Mouse (Mus musculus) hindlimb bud, embryonic 11.5 days (tissue): ENCODE measurements around the gene Lif.

Source experiments
- DNase-seq: peaks from one replicate; pipeline ENCODE4 v3.0.0-alpha.2; 2012; ENCODE audit warnings: low read depth, low spot score; ENCODE audit errors: extremely low spot score

The Lif gene

GRCm38 (mm10) chr11:4256846-4257607, at the start of gene Lif:
TSS of gene Lif (plus strand) at chr11:4257557.
- no peak for DNase-seq

- no peak for DNase-seq
Measured at GRCm38 (mm10) chr11:4207655-4208054, 49.7 kb upstream of the Lif start.

GRCm38 (mm10) chr11:4209556-4209955, 47.8 kb upstream of the Lif start:
- DNase-seq = no peak

GRCm38 (mm10) chr11:4210786-4211185, 46.6 kb upstream of the Lif start:
- no peak for DNase-seq

GRCm38 (mm10) chr11:4213107-4213506, 44.2 kb upstream of the Lif start:
- no peak for DNase-seq

GRCm38 (mm10) chr11:4214572-4214971, 42.8 kb upstream of the Lif start:
- no peak for DNase-seq

- DNase-seq = no peak
Measured at GRCm38 (mm10) chr11:4215061-4215460, 42.3 kb upstream of the Lif start.

- no peak for DNase-seq
Measured at GRCm38 (mm10) chr11:4216248-4217000, 40.9 kb upstream of the Lif start.

- DNase-seq = no peak
Measured at GRCm38 (mm10) chr11:4217914-4218629, 39.3 kb upstream of the Lif start, which contains the start of gene Castor1. TSS of gene Castor1 (plus strand) at chr11:4218225.

- no peak for DNase-seq
Measured at GRCm38 (mm10) chr11:4218637-4219036, 38.7 kb upstream of the Lif start.

GRCm38 (mm10) chr11:4219317-4219751, 38.0 kb upstream of the Lif start:
- no peak for DNase-seq

GRCm38 (mm10) chr11:4219908-4220307, 37.4 kb upstream of the Lif start:
- DNase-seq = no peak

GRCm38 (mm10) chr11:4220443-4221400, 36.6 kb upstream of the Lif start:
- DNase-seq = no peak

- no peak for DNase-seq
Measured at GRCm38 (mm10) chr11:4222046-4222950, 35.1 kb upstream of the Lif start.

- DNase-seq = no peak
Measured at GRCm38 (mm10) chr11:4223393-4224188, 33.8 kb upstream of the Lif start.

- DNase-seq = no peak
Measured at GRCm38 (mm10) chr11:4224223-4224622, 33.1 kb upstream of the Lif start.

GRCm38 (mm10) chr11:4226569-4227325, 30.6 kb upstream of the Lif start:
- DNase-seq = no peak

GRCm38 (mm10) chr11:4228463-4228862, 28.9 kb upstream of the Lif start:
- DNase-seq = no peak
